Mouse (Mus musculus): ENCODE results near the gene Gm10272. TPM values are rescaled to one million over a fixed set of nuclear protein-coding genes. Genes with fewer than 3 reads are reported as not detected.

The Gm10272 gene
- polyA plus RNA-seq (2016; fragmentation: Nextera tagmentation; extraction: Ambion mirVana): not detected in 2 replicates

DNA sequence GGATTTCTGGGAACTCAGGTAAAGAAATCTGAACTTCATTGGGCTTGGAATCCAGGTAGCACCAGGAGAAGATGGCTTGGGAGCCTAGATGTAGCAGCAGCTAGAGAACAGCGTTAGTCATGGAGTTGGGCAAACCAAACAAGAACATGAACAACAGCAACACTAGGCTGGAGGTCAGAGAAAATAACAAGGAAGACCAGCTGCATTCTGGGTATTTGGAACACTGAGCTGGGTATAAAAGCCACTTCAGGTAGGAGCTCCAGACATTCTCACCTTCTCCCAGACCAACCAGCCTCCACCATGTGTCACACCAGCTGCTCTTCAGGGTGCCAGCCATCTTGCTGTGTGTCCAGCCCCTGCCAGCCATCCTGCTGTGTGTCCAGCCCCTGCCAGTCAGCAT, at the start of gene Gm10272:
Gene Gm10272 (plus strand): TSS at position 301 of the 400 bp plus-strand sequence.
- H3K27me3 ChIP-seq (ENCODE audit: low read depth, poor library complexity, severe bottlenecking): no peaks in the 10 kb centered on the region

DNA sequence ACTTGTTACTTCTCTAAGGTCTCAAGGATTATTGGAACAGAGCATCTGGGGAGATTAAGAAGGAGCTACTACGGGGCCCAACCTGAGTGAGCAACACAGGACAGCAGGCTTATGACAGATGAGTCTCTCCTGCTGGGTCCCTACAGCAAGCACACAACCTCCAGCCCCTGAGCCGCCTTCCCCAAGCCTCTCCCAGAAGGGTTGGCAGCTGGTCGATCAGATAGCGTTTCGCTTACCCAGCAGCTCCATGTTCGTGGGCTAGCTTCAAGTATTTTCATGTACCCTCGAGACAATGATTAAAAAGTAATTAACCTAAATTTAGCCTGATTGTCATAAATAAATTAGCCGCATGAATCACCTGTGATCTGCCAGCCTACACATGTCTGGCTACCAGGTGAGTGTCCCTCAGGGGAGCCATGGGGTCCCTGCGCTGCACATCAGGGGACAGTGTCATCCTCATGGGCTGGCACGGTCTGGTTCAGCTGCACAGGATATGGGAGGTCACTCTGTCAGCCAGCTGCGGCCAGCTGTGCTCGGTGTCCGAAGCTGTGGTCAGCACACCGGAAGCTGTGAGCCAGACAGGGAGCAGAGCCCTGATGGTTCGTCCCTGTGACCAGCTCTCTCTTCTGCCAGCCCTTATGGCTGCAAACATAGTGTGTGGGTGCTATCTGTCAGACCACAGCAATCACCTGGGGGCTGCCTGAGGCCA, 48.0 kb upstream of the Gm10272 start:
- WGBS: 83% methylated on average over 15 of the region's 15 CpGs
- no peaks in the 10 kb centered on the region; the same call in 1 of the 2 replicates for H3K9me3 ChIP-seq (replicated peaks)

More for the DNA sequence above, at the start of gene Gm10272:
- WGBS: 89% methylated on average over 1 of the region's 1 CpGs
- Histone ChIP-seq H3K36me3 (no peaks in the 10 kb centered on the region), H3K9me3 (replicated peaks) (peaks cover 29% of the 10 kb centered on the region), H3K27ac (replicated peaks) (no peak within 1 kb of the TSS), H3K4me3 (no peak within 1 kb of the TSS), H3K4me1 (no peaks in the 10 kb centered on the region)
- DNase-seq (ENCODE audit: low spot score): no peak

DNA sequence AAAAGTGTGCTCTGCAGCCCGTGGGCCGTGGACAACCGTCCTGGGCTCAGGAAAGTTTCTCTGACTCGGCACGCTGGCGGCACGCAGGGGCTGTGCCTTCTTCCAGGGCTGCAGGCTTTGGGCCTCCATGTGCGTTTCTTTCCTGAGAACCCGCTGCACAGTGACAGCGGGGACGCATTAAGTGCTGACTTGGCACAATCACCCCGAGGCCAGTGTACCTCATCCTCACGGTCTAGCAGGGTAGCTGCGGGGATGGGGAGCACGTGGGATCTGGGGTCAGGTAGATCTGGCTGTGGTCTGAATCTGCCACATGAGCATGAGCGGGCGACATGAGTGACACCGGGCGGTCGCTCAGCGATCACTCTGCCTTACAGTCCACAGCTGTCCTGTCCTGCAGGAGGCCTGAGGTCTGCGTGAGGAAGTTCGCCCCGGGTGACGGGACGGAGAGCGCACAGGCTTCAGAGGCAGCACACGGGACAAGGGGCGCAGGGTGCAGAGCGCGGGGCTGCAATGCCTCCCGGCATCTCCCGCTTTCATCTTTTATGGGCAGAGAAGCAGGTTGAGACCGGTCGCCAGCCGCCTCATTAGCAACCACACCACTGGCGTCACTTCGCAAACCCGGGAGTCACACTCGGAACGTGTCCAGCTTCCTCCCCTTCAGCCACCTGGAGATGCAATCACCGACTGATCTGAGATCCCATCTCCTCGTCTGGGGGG, 42.3 kb upstream of the Gm10272 start:
- no peaks in the 10 kb centered on the region; the same call in 1 of the 2 replicates for H3K9me3 ChIP-seq (replicated peaks)
- no peaks in the 10 kb centered on the region for H3K36me3 ChIP-seq
- no peak overlapping the region for H3K4me3 ChIP-seq
- H3K27ac ChIP-seq (replicated peaks): no peak overlapping the region
- DNase-seq (ENCODE audit: low spot score): no peak
- H3K27me3 ChIP-seq (ENCODE audit: low read depth, poor library complexity, severe bottlenecking): no peaks in the 10 kb centered on the region
- WGBS: 58% methylated on average over 43 of the region's 43 CpGs
- no peaks in the 10 kb centered on the region for H3K4me1 ChIP-seq

More for the DNA sequence above, 48.0 kb upstream of the Gm10272 start:
- no peaks in the 10 kb centered on the region for H3K4me1 ChIP-seq
- no peak overlapping the region for H3K27ac ChIP-seq (replicated peaks)
- no peak overlapping the region for H3K4me3 ChIP-seq
- no peaks in the 10 kb centered on the region for H3K36me3 ChIP-seq
- DNase-seq (ENCODE audit: low spot score): no peak
- no peaks in the 10 kb centered on the region for H3K27me3 ChIP-seq (ENCODE audit: low read depth, poor library complexity, severe bottlenecking)

DNA sequence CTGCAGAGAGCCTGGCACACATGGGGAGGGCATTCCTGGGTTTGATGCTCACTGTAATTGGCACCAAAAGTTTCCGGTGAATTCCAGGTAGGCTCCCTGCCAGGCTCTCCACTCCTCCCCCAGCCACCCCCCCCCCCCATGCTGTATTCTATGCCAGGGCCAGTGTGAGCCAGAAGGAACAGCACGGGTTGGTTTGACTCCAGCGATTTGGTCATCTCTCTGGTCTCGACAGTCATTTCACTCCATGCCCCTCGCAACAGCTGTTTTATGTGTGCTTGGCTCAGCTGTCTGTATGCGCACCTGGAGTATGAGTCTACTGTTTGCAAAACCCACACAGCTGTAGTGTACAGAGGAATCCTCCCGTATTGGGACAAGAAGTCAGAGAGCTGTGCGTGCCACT, 40.1 kb upstream of the Gm10272 start:
- no peak overlapping the region for H3K4me3 ChIP-seq
- WGBS: 87% methylated on average over 8 of the region's 8 CpGs
- no peaks in the 10 kb centered on the region for H3K4me1 ChIP-seq
- no peaks in the 10 kb centered on the region; the same call in 1 of the 2 replicates for H3K9me3 ChIP-seq (replicated peaks)
- no peak for DNase-seq (ENCODE audit: low spot score)
- H3K27me3 ChIP-seq (ENCODE audit: low read depth, poor library complexity, severe bottlenecking): no peaks in the 10 kb centered on the region
- H3K27ac ChIP-seq (replicated peaks): no peak overlapping the region
- H3K36me3 ChIP-seq: no peaks in the 10 kb centered on the region

DNA sequence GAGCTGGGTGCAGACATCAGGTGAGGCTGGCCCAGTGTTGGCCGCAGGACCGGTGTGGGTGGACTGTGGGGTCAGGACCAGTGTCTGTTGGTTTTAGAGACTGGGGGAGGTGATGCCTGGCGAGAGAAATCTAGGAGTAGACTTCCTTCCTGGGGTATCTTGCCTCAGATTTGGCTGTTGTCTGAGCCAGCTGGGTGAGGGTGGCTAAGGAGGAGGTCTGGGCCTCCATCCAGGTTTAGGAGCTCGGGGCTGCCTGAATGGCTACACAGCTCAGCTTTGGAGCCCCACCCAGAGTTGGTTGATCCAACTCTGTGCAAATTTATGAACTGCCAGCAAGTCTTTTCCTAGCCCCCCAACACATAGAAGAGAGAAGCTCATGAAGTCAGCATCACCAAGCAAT, 39.0 kb upstream of the Gm10272 start:
- no peak overlapping the region for H3K27ac ChIP-seq (replicated peaks)
- WGBS: 87% methylated on average over 4 of the region's 4 CpGs
- no peaks in the 10 kb centered on the region for H3K4me1 ChIP-seq
- H3K36me3 ChIP-seq: no peaks in the 10 kb centered on the region
- H3K27me3 ChIP-seq (ENCODE audit: low read depth, poor library complexity, severe bottlenecking): no peaks in the 10 kb centered on the region
- H3K9me3 ChIP-seq (replicated peaks): no peaks in the 10 kb centered on the region
- no peak for DNase-seq (ENCODE audit: low spot score)
- H3K4me3 ChIP-seq: no peak overlapping the region

DNA sequence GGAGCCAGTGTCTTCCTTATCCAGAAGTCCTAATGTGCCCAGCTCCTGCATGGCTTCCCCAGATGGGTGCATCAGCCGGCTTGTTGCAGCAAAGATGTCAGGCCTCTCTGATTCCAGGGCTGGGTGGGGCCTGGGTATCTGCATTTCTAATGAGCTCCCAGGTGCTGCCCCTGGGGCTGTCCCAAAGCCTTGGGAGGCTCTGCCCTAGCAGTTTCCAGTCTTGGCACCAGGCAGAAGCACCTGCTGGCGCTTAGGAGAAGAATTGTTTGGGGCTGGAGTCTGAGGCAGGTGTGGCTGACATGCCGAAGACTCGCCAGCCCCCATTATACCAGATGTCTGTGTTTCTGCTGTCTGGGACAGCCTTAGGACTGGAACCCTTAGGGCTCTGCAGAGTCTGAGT, 35.7 kb upstream of the Gm10272 start:
- Histone ChIP-seq H3K4me3 (no peak overlapping the region), H3K36me3 (no peaks in the 10 kb centered on the region), H3K4me1 (peaks cover 11% of the 10 kb centered on the region), H3K9me3 (replicated peaks) (no peaks in the 10 kb centered on the region), H3K27me3 (ENCODE audit: low read depth, poor library complexity, severe bottlenecking) (peaks cover 8% of the 10 kb centered on the region), H3K27ac (replicated peaks) (0 out of 2 replicates have a peak overlapping the region, but pooled peaks have one; percentile 30)
- 82% methylated on average over 4 of the region's 4 CpGs for WGBS
- DNase-seq (ENCODE audit: low spot score): no peak

DNA sequence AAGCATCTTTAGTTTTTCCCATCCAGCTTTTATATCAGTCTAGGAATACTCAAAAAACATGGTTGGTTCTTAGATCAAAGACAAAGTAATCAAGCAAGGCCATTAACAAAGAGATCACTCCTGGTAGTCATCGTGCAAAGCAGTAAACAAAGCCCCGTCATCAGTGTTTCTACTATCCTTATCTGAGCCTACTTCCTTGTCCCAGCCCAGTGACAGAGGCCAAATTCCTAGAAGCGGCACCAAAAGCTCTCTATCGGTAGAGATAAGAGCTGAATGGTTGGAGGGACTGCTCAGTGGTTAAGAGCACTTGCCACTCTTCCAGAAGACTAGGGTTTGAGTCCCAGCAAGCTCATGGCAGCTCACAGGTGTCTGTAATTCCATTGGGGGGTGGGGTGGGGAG, 34.9 kb upstream of the Gm10272 start:
- Histone ChIP-seq H3K9me3 (replicated peaks) (no peaks in the 10 kb centered on the region), H3K27me3 (ENCODE audit: low read depth, poor library complexity, severe bottlenecking) (peaks cover 16% of the 10 kb centered on the region), H3K4me3 (no peak overlapping the region), H3K36me3 (no peaks in the 10 kb centered on the region), H3K4me1 (peaks cover 11% of the 10 kb centered on the region), H3K27ac (replicated peaks) (no peak overlapping the region)
- 88% methylated on average over 4 of the region's 4 CpGs for WGBS
- DNase-seq (ENCODE audit: low spot score): no peak

DNA sequence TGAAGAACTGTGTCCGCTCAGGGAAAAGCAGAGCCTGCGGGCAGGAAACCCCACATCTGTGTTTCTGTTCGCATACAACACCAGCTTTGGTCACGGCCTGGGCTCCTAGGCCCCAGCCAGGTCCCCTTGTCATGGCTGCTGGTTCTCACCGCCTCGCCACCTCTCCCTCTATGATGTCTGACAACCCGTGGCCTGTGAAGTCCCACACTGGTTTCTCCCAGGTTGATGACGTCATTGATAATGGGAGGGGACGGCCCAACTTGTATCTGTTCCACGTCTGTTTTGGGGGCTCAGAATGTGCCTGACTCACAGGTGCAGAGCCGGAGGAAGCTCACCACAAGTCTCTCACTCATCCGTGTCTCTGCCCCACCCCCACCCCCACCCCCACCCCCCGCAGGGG, 32.7 kb upstream of the Gm10272 start:
- H3K36me3 ChIP-seq: no peaks in the 10 kb centered on the region
- H3K9me3 ChIP-seq (replicated peaks): no peaks in the 10 kb centered on the region
- H3K4me1 ChIP-seq: peaks cover 25% of the 10 kb centered on the region
- H3K27me3 ChIP-seq (ENCODE audit: low read depth, poor library complexity, severe bottlenecking): peaks cover 39% of the 10 kb centered on the region
- no peak overlapping the region for H3K4me3 ChIP-seq
- no peak for DNase-seq (ENCODE audit: low spot score)
- H3K27ac ChIP-seq (replicated peaks): no peak overlapping the region
- WGBS: 64% methylated on average over 13 of the region's 13 CpGs

DNA sequence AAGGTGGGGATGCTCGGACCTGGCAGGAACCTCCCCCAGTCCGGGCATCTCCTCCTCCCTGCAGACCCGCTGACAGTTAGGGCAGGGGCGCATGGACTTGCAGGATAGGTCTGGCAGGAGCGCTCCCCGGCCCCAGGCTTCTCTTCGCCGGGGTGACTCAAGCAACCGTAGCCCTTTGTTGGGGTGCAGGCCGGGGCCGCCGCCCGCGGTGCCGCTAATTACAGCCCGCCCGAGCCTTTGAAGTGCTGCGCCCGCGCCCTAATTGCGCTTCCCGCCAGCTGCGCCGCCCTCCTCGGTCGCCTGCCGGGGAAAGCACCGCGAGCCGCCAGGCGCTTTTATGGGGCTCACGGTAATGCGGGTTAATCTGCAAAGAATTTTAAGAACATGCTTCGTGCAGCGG, 28.9 kb upstream of the Gm10272 start:
- DNase-seq (ENCODE audit: low spot score): peak; percentile 36
- Histone ChIP-seq H3K27me3 (ENCODE audit: low read depth, poor library complexity, severe bottlenecking) (peaks cover 50% of the 10 kb centered on the region), H3K36me3 (no peaks in the 10 kb centered on the region), H3K27ac (replicated peaks) (peak overlapping the region; percentile 55; the same call in 1 of the 2 replicates), H3K4me3 (peak overlapping the region; percentile 56), H3K9me3 (replicated peaks) (no peaks in the 10 kb centered on the region), H3K4me1 (peaks cover 25% of the 10 kb centered on the region)
- WGBS: under 1% methylated on average over 35 of the region's 35 CpGs

DNA sequence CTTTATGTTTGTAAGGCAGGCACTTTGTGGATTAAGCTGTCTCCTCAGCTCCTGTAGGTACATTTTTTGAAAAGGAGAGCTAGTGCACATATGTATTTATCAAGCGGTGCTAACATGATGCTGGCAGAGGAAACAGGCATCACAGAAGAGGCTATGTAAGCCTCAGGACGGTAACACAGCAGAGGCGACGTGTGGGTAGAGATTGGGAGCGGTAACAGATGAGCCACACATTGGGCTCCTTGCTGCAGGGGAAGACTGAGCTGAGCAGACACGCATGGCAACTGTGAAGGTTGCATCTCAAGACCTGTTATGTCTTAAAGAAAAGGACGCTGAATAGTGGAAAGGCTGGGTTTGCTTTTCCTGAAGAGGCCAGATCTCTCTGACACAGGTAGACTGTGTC, 23.4 kb upstream of the Gm10272 start:
- Histone ChIP-seq H3K4me1 (peaks cover 28% of the 10 kb centered on the region), H3K27ac (replicated peaks) (no peak overlapping the region), H3K27me3 (ENCODE audit: low read depth, poor library complexity, severe bottlenecking) (peaks cover 73% of the 10 kb centered on the region), H3K9me3 (replicated peaks) (no peaks in the 10 kb centered on the region), H3K36me3 (no peaks in the 10 kb centered on the region), H3K4me3 (no peak overlapping the region)
- no peak for DNase-seq (ENCODE audit: low spot score)
- 81% methylated on average over 7 of the region's 7 CpGs for WGBS

DNA sequence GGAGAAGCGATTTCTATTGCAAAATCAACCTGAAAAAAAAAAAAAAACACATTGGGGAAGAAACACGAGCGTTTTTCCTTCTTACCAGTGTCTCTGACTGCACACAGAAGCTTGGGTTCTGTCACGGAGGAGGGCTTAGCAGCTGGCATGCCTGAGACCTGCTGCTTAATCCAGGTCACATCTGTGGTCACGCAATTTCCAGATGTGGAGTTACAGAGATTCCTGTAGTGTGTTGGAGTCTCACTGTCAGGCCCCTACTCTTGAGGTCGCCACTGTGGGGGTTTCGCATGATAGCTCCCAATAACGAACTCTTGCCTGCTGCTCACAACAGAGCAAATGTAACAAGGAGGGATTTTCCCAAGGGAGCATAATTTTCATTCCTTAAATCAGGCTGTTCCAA, 22.2 kb upstream of the Gm10272 start:
- Histone ChIP-seq H3K4me1 (peaks cover 31% of the 10 kb centered on the region), H3K4me3 (no peak overlapping the region), H3K27ac (replicated peaks) (no peak overlapping the region), H3K36me3 (no peaks in the 10 kb centered on the region), H3K27me3 (ENCODE audit: low read depth, poor library complexity, severe bottlenecking) (peaks cover 73% of the 10 kb centered on the region), H3K9me3 (replicated peaks) (no peaks in the 10 kb centered on the region)
- 41% methylated on average over 8 of the region's 8 CpGs for WGBS
- no peak for DNase-seq (ENCODE audit: low spot score)

DNA sequence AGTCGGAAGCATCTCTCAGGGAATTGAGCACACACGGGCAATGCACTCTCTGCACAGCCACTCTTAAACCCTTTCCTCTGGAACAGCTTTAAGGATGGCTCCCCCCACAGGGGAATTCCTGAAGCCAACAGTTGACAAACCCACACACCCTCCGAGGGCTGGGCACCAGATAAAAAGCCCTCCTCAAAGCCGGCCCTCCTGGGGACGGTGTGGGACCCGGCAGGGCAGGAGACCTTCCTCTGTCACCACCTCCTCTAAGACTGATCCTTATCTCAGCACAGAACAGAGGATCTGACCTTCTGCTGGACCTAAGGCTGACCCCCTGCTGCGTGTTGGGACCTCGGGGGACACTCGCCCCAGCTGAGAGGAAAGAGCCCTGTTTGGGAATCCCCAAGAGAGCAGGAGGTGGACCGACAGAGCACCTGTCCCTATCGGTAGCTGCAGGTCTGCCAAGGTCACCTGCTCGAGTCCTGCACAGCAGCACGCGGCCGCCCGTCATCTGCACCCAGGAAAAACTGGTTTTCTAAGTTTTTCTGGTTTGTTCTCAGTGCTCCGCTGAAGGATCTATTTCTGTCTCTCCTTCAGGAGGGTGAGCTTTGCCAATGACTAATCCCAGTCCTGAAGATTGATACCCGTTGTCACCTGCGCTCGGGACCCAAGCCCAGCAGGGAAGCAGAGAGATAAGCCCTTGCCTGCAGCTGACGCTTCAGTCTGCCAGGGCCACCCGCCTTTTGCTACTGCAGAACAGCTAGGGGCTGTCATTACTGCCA, 20.3 kb upstream of the Gm10272 start, which contains the start of gene Tspear:
Gene Tspear (plus strand): TSS at position 675 of the 770 bp plus-strand sequence.
- 4% methylated on average over 22 of the region's 22 CpGs for WGBS
- Histone ChIP-seq H3K4me3 (no peak within 1 kb of the TSS), H3K4me1 (peaks cover 44% of the 10 kb centered on the region), H3K36me3 (no peaks in the 10 kb centered on the region), H3K27me3 (ENCODE audit: low read depth, poor library complexity, severe bottlenecking) (peaks cover 68% of the 10 kb centered on the region), H3K9me3 (replicated peaks) (no peaks in the 10 kb centered on the region), H3K27ac (replicated peaks) (no peak within 1 kb of the TSS)
- no peak for DNase-seq (ENCODE audit: low spot score)
